Mouse (Mus musculus): ENCODE measurements around the gene Heatr5b. TPM values are rescaled to one million over a fixed set of nuclear protein-coding genes. Genes with fewer than 3 reads are reported as not detected.

The Heatr5b gene
- polyA plus RNA-seq (2017; shearing (Covaris generic)): 25.4 TPM

GRCm38 (mm10) chr17:78834856-78835835, at the start of gene Heatr5b, which contains the start of gene Gpatch11:
Gene Heatr5b, minus strand, starts transcription at chr17:78835364.
Gene Gpatch11, plus strand, starts transcription at chr17:78835567.

DNA sequence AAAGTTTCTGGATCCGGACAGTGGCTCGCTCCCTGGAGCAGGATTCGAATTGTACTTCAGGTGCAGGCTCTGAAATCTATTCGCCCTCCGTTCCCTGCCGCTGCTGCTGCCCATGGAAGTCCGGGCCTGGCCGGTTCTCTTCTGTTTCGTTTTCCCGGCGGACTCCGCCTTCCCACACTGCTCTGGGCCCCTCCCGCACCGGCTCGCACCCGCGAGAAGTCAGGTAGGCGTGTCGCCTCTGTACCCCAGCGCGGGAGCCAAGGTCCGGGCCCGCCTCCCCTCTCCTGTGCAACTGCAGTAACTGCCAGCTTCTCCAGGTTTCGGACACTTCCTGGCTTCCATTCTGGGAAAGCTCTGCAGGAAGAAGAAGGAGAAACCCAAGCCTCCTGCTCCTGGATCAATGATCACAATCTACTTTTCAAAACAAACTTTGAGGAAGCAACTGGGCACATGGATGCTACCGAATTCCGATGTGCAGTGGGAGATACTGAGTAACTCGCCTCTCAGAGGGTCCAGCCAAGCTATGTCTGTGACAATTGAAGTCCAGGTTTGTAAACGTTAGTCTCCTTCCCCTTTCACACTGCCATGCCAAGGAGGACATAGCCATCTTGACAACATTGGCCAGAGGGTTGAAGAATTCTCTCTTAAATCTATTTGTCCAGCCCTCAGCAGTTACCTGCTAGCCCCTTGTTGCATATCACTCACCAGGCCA, 47.4 kb upstream of the Heatr5b start, which contains the start of gene Eif2ak2:
Gene Eif2ak2, minus strand, starts transcription at position 173 of the 712 bp plus-strand sequence.

GRCm38 (mm10) chr17:78737096-78737495, 98.1 kb downstream of the Heatr5b start, which contains the start of gene Strn:
Gene Strn, minus strand, starts transcription at chr17:78737196.

Other genes starting within 250 kb of the Heatr5b start
- gene Strn, start 98.2 kb downstream of the Heatr5b start, polyA plus RNA-seq (2017; shearing (Covaris generic)): 15.5 TPM
- 82.7 TPM for gene Gpatch11, start 203 bp upstream of the Heatr5b start, polyA plus RNA-seq (2017; shearing (Covaris generic))
- 21.0 TPM for gene Eif2ak2, start 47.2 kb upstream of the Heatr5b start, polyA plus RNA-seq (2017; shearing (Covaris generic))
- 0.44 TPM for gene Sult6b1, start 71.6 kb upstream of the Heatr5b start, polyA plus RNA-seq (2017; shearing (Covaris generic))
- 48.2 TPM for gene Cebpzos, start 81.1 kb upstream of the Heatr5b start, polyA plus RNA-seq (2017; shearing (Covaris generic))
- 91.4 TPM for gene Cebpz, start 101.7 kb upstream of the Heatr5b start, polyA plus RNA-seq (2017; shearing (Covaris generic))
- gene Ndufaf7, start 101.8 kb upstream of the Heatr5b start, polyA plus RNA-seq (2017; shearing (Covaris generic)): 47.4 TPM
- 20.8 TPM for gene Prkd3, start 185.5 kb upstream of the Heatr5b start, polyA plus RNA-seq (2017; shearing (Covaris generic))
- 1.8 TPM for gene Qpct, start 216.5 kb upstream of the Heatr5b start, polyA plus RNA-seq (2017; shearing (Covaris generic))